Mouse (Mus musculus): Measurements from ENCODE around the gene Defa37. TPM values are rescaled to one million over a fixed set of nuclear protein-coding genes. Genes with fewer than 3 reads are reported as not detected.
"Not testable (repeated sequence)": the region's sequence is repeated elsewhere in the genome, so short reads cannot be mapped to it uniquely, and the experiment has no call there.

Gene Defa37
- not detected in 2 replicates for polyA plus RNA-seq (2015; fragmentation: Nextera tagmentation; extraction: Ambion mirVana)

- not testable (repeated sequence) for H3K4me2 ChIP-seq; ATAC-seq (ENCODE audit: low FRiP score); H3K4me1 ChIP-seq; H3K9ac ChIP-seq (replicated peaks); H3K9me3 ChIP-seq (replicated peaks); H3K27ac ChIP-seq (replicated peaks); H3K36me3 ChIP-seq; H3K4me3 ChIP-seq (replicated peaks); H3K27me3 ChIP-seq (replicated peaks)
- WGBS, result no CpG with 5 or more reads among the region's 1 CpGs
Observed at GRCm38 (mm10) chr8:21565086-21565485, at the start of gene Defa37. Gene Defa37, plus strand, starts transcription at chr8:21565386.

DNA sequence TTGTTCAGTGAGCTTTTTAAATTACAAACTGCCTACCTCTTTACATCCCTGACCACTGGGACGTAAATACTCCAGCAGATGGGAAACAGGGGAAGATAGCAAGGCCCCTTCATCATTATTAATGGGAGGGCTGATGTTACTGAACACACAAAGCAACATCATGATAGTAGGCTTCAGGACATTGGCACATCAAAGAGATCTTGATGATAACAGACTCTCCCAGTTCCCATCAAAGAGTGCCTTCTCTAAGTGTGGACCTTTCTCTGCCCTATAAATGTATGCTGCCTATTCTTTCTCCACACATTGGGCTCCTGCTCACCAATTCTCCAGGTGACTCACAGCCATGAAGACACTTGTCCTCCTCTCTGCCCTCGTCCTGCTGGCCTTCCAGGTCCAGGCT lies 36.5 kb upstream of the Defa37 start, which contains the start of gene Defa32:
Gene Defa32, plus strand, starts transcription at position 301 of the 400 bp plus-strand sequence.
- H3K27me3 ChIP-seq (replicated peaks); H3K9ac ChIP-seq (replicated peaks); H3K4me3 ChIP-seq (replicated peaks); H3K27ac ChIP-seq (replicated peaks); H3K36me3 ChIP-seq; H3K4me1 ChIP-seq; H3K9me3 ChIP-seq (replicated peaks); H3K4me2 ChIP-seq; ATAC-seq (ENCODE audit: low FRiP score): not testable (repeated sequence)
- no CpG with 5 or more reads among the region's 2 CpGs for WGBS

DNA sequence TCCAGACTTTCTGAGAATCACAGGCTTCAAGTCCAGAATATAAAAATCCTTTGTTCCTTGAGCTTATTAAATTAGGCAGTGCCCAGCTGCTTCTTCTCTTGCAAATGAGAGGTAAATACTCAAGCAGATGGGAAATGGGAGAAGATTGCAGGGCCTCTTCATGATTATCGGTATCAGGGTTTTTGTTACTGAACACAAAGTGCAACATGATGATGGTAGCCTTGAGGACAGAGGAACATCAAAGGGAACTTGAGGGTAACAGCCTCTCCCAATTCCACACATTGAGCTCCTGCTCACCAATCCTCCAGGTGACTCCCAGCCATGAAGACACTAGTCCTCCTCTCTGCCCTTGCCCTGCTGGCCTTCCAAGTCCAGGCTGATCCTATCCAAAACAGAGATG lies 17.5 kb downstream of the Defa37 start, which contains the start of gene Defa28:
Gene Defa28, plus strand, starts transcription at position 301 of the 400 bp plus-strand sequence.
- not testable (repeated sequence) for H3K9me3 ChIP-seq (replicated peaks); H3K36me3 ChIP-seq; H3K4me3 ChIP-seq (replicated peaks); ATAC-seq (ENCODE audit: low FRiP score); H3K4me2 ChIP-seq; H3K4me1 ChIP-seq; H3K27ac ChIP-seq (replicated peaks); H3K27me3 ChIP-seq (replicated peaks); H3K9ac ChIP-seq (replicated peaks)
- no CpG with 5 or more reads among the region's 1 CpGs for WGBS

- no CpG with 5 or more reads among the region's 1 CpGs for WGBS
- H3K9ac ChIP-seq (replicated peaks); H3K9me3 ChIP-seq (replicated peaks); H3K4me3 ChIP-seq (replicated peaks); H3K27me3 ChIP-seq (replicated peaks); H3K27ac ChIP-seq (replicated peaks); H3K36me3 ChIP-seq; H3K4me2 ChIP-seq; H3K4me1 ChIP-seq; ATAC-seq (ENCODE audit: low FRiP score): not testable (repeated sequence)
Observed at GRCm38 (mm10) chr8:21594408-21594807, 29.2 kb downstream of the Defa37 start, which contains the start of gene Gm7861. Gene Gm7861, minus strand, starts transcription at chr8:21594508.

Other genes with a start within 250 kb of the Defa37 start
- gene Defa27, start 249.8 kb upstream of the Defa37 start, polyA plus RNA-seq (2015; fragmentation: Nextera tagmentation; extraction: Ambion mirVana), result not detected in 2 replicates
- not detected in 2 replicates for gene Defa29, start 238.4 kb upstream of the Defa37 start, polyA plus RNA-seq (2015; fragmentation: Nextera tagmentation; extraction: Ambion mirVana)
- gene Defa2, start 186.9 kb upstream of the Defa37 start, polyA plus RNA-seq (2015; fragmentation: Nextera tagmentation; extraction: Ambion mirVana), result not detected in 2 replicates
- not detected in 2 replicates for gene Defa33, start 173.6 kb upstream of the Defa37 start, polyA plus RNA-seq (2015; fragmentation: Nextera tagmentation; extraction: Ambion mirVana)
- not detected in 2 replicates for gene Defa36, start 138.0 kb upstream of the Defa37 start, polyA plus RNA-seq (2015; fragmentation: Nextera tagmentation; extraction: Ambion mirVana)
- gene Gm7849, start 108.8 kb upstream of the Defa37 start, polyA plus RNA-seq (2015; fragmentation: Nextera tagmentation; extraction: Ambion mirVana), result not detected in 2 replicates
- not detected in 2 replicates for gene Defa20, start 56.1 kb upstream of the Defa37 start, polyA plus RNA-seq (2015; fragmentation: Nextera tagmentation; extraction: Ambion mirVana)
- gene Defa32, start 36.4 kb upstream of the Defa37 start, polyA plus RNA-seq (2015; fragmentation: Nextera tagmentation; extraction: Ambion mirVana), result not detected in 2 replicates
- gene Defa28, start 17.6 kb downstream of the Defa37 start, polyA plus RNA-seq (2015; fragmentation: Nextera tagmentation; extraction: Ambion mirVana), result not detected in 2 replicates
- gene Gm7861, start 29.1 kb downstream of the Defa37 start, polyA plus RNA-seq (2015; fragmentation: Nextera tagmentation; extraction: Ambion mirVana), result not detected in 2 replicates
- gene Defa26, start 52.8 kb downstream of the Defa37 start, polyA plus RNA-seq (2015; fragmentation: Nextera tagmentation; extraction: Ambion mirVana), result not detected in 2 replicates
- gene Defa17, start 90.4 kb downstream of the Defa37 start, polyA plus RNA-seq (2015; fragmentation: Nextera tagmentation; extraction: Ambion mirVana), result 1.1 TPM in 1 of 2 replicates, not detected in the other
- not detected in 2 replicates for gene Defa34, start 100.4 kb downstream of the Defa37 start, polyA plus RNA-seq (2015; fragmentation: Nextera tagmentation; extraction: Ambion mirVana)
- gene AY761184, start 138.3 kb downstream of the Defa37 start, polyA plus RNA-seq (2015; fragmentation: Nextera tagmentation; extraction: Ambion mirVana), result not detected in 2 replicates
- 1.0 TPM in 1 of 2 replicates, not detected in the other for gene Defa24, start 169.1 kb downstream of the Defa37 start, polyA plus RNA-seq (2015; fragmentation: Nextera tagmentation; extraction: Ambion mirVana)